Mouse (Mus musculus) hindbrain, embryonic 15.5 days (tissue): Measurements from ENCODE around the gene Frmd4a. TPM values are rescaled to one million over a fixed set of nuclear protein-coding genes. Genes with fewer than 3 reads are reported as not detected.
A peak's percentile ranks its signal among the peaks of the same experiment; 100 is the strongest.

ENCODE experiments used
- ATAC-seq: fragments of 200-750 bp; cut with Nextera tagmentation; 2 replicates; pipeline ENCODE4 v1.8.0; 2017; ENCODE audit warnings: low read depth, moderate number of reproducible peaks, moderate TSS enrichment; ENCODE audit not compliant: low FRiP score
- H3K27ac ChIP-seq: fragments of 300-500 bp; sonication (generic); replicated peaks from 2 replicates; pipeline ENCODE4 v1.5.1; 2015; ENCODE audit warnings: mild to moderate bottlenecking, inconsistent platforms
- H3K27me3 ChIP-seq: fragments of 300-500 bp; sonication (generic); 2 replicates; pipeline ENCODE4 v1.6.1; 2015; ENCODE audit warnings: control low read depth, inconsistent platforms
- H3K36me3 ChIP-seq: fragments of 300-500 bp; sonication (generic); 2 replicates; pipeline ENCODE4 v1.6.1; 2015; ENCODE audit warnings: control low read depth, inconsistent platforms
- H3K4me1 ChIP-seq: fragments of 300-500 bp; sonication (generic); replicated peaks from 2 replicates; pipeline ENCODE4 v1.6.1; 2015; ENCODE audit warnings: control low read depth, inconsistent platforms
- H3K4me2 ChIP-seq: fragments of 300-500 bp; sonication (generic); 2 replicates; pipeline ENCODE4 v1.6.1; 2015; ENCODE audit warnings: moderate library complexity, mild to moderate bottlenecking, inconsistent platforms
- H3K4me3 ChIP-seq: fragments of 300-500 bp; sonication (generic); 2 replicates; pipeline ENCODE4 v1.5.1; 2015; ENCODE audit warnings: mild to moderate bottlenecking, inconsistent platforms
- H3K9ac ChIP-seq: fragments of 300-500 bp; sonication (generic); 2 replicates; pipeline ENCODE4 v1.6.1; 2015; ENCODE audit warnings: inconsistent platforms
- H3K9me3 ChIP-seq: fragments of 300-500 bp; sonication (generic); 2 replicates; pipeline ENCODE4 v1.6.1; 2016; ENCODE audit warnings: control low read depth, inconsistent platforms
- WGBS: fragments of 180-500 bp; shearing (Covaris S2); methylation state at CpG from one replicate; pipeline ENCODE4 v1.1.7; 2015; 5-methylcytosine and 5-hydroxymethylcytosine counted together
- polyA plus RNA-seq: library from polyadenylated mRNA; unstranded; fragments of >200 nt; fragmentation: Nextera tagmentation; extraction: Ambion mirVana; gene quantifications from 2 replicates; pipeline ENCODE4 v1.2.1, GENCODE M21; 2015

Gene Frmd4a
- polyA plus RNA-seq, 1 experiment from 2014 or later, result 56.1 TPM

DNA sequence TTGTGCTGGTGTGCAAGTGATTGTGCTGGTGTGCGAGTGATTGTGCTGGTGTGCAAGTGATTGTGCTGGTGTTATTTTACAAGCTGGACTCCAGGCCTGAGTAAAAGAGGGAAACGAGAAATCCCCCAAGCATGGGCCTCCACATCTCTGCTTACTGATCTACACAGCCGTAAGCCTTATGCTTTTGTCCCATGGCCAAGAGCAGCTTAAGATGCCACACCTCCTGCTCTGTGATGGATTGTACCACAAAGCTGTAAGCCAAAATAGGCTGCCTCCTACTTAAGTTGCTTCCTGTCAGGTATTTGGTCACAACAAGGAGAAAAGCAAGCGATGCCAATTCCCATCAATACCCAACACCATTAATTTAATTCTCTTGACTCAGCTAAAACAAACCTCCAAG lies 126.9 kb downstream of the Frmd4a start:
- H3K4me2 ChIP-seq, result no peak overlapping the region
- no peaks in the 10 kb centered on the region for H3K27me3 ChIP-seq
- peaks cover 10% of the 10 kb centered on the region for H3K4me1 ChIP-seq
- no peak for ATAC-seq
- WGBS, result 89% methylated on average over 4 of the region's 4 CpGs
- H3K9me3 ChIP-seq, result no peaks in the 10 kb centered on the region
- H3K36me3 ChIP-seq, result no peaks in the 10 kb centered on the region
- no peak overlapping the region for H3K9ac ChIP-seq
- H3K27ac ChIP-seq, result no peak overlapping the region
- H3K4me3 ChIP-seq, result no peak overlapping the region

DNA sequence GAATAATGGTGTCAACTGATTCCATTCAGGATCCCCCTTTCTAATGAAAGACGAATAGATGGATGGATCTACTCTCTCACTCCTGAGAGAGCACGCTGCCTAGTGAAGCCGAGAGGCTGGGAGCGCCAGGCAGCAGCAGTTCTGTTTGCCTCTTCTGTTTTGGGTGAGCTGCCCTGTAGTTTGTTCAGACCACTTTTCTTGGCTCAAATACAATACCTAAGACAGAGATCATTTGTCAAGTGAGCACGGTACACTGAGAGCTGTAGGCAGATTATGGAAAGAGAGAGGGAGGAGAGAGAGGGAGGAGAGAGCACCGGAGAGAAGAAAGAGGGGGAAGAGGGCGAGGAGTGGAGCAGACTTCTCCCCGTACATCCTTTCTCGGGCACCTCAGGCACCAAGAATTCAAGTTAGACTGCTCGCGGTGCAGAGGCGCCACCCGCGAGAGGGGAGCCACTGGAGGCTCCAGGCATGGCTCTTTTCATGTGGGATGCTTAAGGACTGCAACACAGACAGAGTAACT lies 135.1 kb downstream of the Frmd4a start:
- Histone ChIP-seq H3K9ac (peak overlapping the region; percentile 64), H3K9me3 (no peaks in the 10 kb centered on the region), H3K27me3 (no peaks in the 10 kb centered on the region), H3K27ac (peak overlapping the region; percentile 91), H3K4me1 (peaks cover 40% of the 10 kb centered on the region), H3K4me3 (peak overlapping the region; percentile 51), H3K36me3 (no peaks in the 10 kb centered on the region), H3K4me2 (peak overlapping the region; percentile 73)
- peak; percentile 63 for ATAC-seq
- WGBS, result 1% methylated on average over 14 of the region's 14 CpGs

DNA sequence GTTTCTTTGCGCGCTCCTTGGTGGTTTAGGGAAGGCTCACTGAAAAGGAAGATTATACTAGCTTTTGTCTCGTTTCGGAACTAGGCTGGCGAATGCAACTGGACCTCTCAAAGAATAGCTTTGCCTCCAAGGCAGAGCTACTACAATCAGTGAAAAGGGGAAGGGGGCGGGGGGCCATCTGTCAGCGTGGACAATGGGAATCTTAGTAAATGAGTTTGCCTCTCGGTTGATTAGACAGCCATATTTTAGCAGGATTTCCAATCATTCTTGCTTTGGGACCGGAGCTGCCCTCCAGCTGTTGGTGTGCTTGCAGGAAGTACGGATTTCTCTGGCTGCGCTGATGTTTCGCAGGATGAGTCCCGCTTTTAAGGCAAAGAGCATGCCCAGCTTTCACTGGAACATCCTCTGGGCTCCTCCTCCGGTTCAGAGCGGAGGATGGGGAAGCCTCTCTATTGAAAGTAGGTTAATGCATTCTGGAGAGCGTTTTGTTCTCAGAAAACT lies 135.7 kb downstream of the Frmd4a start:
- ATAC-seq, result peak; percentile 65

DNA sequence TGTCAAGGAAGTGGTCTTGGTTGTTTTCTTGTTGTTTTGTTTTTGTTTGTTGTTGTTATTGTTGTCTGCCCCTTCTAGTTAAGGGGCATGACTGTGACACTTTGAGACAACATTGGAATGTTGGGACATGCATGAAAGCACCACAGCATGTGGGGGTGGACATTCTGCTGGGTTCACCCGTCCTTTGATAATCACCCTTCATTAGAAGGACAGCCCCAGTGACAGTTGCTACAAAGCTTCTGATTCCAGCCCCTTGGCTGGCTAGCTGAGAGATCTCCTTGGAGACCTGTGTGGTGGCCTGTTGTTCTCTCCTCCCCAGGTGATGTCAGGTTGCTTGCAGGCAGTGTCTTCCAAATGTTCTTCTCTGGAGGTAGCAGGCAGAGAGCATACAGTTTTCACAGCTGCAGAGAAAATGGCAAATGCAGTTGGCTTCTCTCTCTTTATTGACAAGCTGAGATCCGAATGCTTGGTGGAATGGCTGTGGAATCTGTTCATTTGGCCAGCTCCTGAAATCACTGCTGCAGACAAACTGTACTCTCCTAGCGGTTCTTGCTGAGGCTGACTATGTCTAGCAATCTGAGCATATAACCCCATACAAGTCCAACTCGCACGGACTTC lies 136.6 kb downstream of the Frmd4a start:
- Histone ChIP-seq H3K27me3 (no peaks in the 10 kb centered on the region), H3K36me3 (no peaks in the 10 kb centered on the region), H3K9me3 (no peaks in the 10 kb centered on the region), H3K9ac (peak overlapping the region; percentile 64), H3K4me2 (peak overlapping the region; percentile 73), H3K4me3 (peak overlapping the region; percentile 51), H3K4me1 (peaks cover 43% of the 10 kb centered on the region), H3K27ac (peak overlapping the region; percentile 91)
- 24% methylated on average over 5 of the region's 5 CpGs for WGBS
- ATAC-seq, result no peak

More for the DNA sequence above, 135.7 kb downstream of the Frmd4a start:
- H3K9ac ChIP-seq, result peak overlapping the region; percentile 64
- H3K4me3 ChIP-seq, result peak overlapping the region; percentile 51
- 0% methylated on average over 16 of the region's 16 CpGs for WGBS
- no peaks in the 10 kb centered on the region for H3K36me3 ChIP-seq
- no peaks in the 10 kb centered on the region for H3K9me3 ChIP-seq
- no peaks in the 10 kb centered on the region for H3K27me3 ChIP-seq
- H3K4me1 ChIP-seq, result peaks cover 43% of the 10 kb centered on the region
- H3K27ac ChIP-seq, result peak overlapping the region; percentile 91
- peak overlapping the region; percentile 73 for H3K4me2 ChIP-seq

DNA sequence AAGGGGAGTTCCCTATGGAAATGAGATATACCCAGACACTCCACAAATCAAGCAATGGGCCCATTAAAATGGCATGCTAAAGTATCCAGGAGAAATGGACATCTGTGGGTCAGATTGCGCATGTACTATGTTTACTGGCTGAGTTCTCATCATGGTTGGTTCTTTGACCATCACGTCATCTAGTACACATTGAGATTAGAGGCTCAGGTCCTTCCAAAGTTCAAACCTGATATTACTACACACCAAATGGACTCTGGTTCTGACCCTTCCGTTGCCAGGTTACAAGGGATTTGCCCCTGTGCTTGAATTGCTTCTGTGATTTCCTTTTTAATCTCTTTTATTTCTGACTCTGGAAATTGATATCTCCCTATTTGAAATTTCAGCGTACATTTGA lies 137.1 kb downstream of the Frmd4a start:
- Histone ChIP-seq H3K4me2 (peak overlapping the region; percentile 73), H3K36me3 (no peaks in the 10 kb centered on the region), H3K27me3 (no peaks in the 10 kb centered on the region), H3K9me3 (no peaks in the 10 kb centered on the region), H3K4me3 (peak overlapping the region; percentile 51), H3K9ac (peak overlapping the region; percentile 64), H3K4me1 (peaks cover 43% of the 10 kb centered on the region), H3K27ac (peak overlapping the region; percentile 91)
- ATAC-seq, result no peak
- 61% methylated on average over 4 of the region's 4 CpGs for WGBS

DNA sequence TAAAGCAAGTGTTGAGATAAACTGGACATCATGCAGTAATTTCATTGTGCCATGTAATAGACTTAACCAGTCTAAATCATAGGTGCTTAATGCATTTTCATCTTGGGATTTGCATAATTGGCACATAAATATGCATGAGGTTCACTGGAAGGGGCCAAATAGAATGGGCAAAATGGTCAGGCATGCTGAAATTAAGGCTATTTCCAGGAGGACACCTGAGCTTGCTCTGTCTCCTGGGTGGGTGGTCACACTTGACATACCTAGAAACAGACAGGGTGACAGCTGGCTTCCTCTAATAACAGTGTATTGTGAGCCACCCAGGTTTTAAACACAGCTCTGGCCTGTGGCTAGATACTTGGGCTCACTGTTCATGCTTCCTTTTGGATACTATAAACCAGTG lies 137.9 kb downstream of the Frmd4a start:
- Histone ChIP-seq H3K4me3 (peak overlapping the region; percentile 51; the same call in 1 of the 2 replicates), H3K4me1 (peaks cover 43% of the 10 kb centered on the region), H3K36me3 (no peaks in the 10 kb centered on the region), H3K4me2 (peak overlapping the region; percentile 73), H3K27ac (no peak overlapping the region), H3K9ac (no peak overlapping the region), H3K9me3 (no peaks in the 10 kb centered on the region), H3K27me3 (no peaks in the 10 kb centered on the region)
- no peak for ATAC-seq

DNA sequence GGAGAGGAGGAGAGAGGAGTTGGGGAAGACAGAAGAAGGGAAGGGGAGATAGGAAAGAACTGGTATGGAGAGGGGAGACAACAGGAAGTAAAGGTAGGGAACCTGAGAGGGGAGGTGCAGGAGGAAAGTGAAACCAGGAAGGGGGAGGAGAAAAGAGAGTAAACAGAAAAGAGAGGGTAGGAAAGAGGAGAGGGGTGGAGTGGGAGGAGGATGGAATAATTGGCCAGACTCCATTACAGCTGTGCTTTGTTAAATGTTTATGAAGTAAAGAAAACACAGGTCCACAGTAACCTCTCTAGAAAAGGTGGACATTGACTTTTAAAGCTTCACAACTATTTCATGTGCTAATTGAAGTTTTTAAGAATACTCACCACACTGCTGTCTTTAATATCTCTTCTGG lies 139.0 kb downstream of the Frmd4a start:
- H3K27me3 ChIP-seq, result no peaks in the 10 kb centered on the region
- peak overlapping the region; percentile 14; the same call in 1 of the 2 replicates for H3K4me2 ChIP-seq
- no peak overlapping the region for H3K9ac ChIP-seq
- peaks cover 43% of the 10 kb centered on the region for H3K4me1 ChIP-seq
- H3K9me3 ChIP-seq, result no peaks in the 10 kb centered on the region
- no peak overlapping the region for H3K27ac ChIP-seq
- H3K4me3 ChIP-seq, result no peak overlapping the region
- no peaks in the 10 kb centered on the region for H3K36me3 ChIP-seq
- ATAC-seq, result no peak

DNA sequence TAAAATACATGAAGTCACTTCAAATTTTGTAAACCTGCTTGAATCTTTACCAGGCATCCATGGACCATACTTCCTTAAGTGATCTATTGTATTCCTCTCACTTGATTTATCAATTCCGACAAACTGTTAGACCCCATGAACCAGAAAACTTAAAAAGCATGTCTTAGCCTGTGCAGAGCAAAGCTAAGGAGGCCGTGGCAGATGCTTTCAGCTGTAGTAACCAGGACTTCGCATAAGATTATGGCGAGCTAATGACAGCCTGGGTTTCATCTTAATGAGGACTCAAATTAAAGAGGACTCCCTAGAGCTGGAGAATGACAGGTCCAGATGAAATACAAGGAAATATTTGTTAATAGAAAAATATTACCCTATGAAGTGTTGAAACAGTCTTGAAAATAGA lies 139.9 kb downstream of the Frmd4a start:
- no peak overlapping the region for H3K4me2 ChIP-seq
- H3K4me3 ChIP-seq, result no peak overlapping the region
- no peaks in the 10 kb centered on the region for H3K36me3 ChIP-seq
- H3K9ac ChIP-seq, result no peak overlapping the region
- no peaks in the 10 kb centered on the region for H3K27me3 ChIP-seq
- 46% methylated on average over 4 of the region's 4 CpGs for WGBS
- no peak overlapping the region for H3K27ac ChIP-seq
- no peak for ATAC-seq
- H3K9me3 ChIP-seq, result no peaks in the 10 kb centered on the region
- peaks cover 40% of the 10 kb centered on the region for H3K4me1 ChIP-seq

DNA sequence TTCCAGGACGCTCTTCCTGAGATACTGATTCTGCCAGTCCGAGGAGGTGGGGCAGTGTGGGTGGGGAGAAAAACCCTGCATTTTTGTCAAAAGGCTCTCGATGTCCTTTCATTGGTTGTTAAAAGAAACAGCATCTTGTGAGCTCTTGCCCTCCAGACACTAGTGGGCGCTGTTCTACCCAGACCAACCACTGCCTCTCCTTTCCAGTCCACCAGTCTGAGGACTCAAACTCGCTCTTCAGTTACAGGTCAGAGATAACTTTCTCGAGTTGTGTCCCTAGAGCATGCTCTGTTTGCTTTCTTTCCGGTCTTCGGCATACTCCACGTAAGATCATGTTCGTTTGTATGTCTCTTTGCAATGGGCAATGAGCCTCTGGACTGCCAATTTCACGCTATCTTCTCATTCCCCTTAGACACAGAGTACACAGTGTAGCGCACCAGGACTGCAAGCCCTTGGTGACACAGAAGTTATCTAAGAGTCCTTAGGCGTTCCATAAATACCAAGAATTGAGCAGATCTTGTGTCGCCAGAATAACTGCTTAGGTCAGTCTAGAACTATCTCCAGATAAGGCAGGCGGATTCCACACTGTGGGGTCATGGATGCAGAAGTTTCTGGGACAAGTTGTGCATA lies 142.2 kb downstream of the Frmd4a start:
- Histone ChIP-seq H3K9me3 (no peaks in the 10 kb centered on the region), H3K4me1 (peaks cover 28% of the 10 kb centered on the region), H3K27me3 (no peaks in the 10 kb centered on the region), H3K4me3 (no peak overlapping the region), H3K4me2 (no peak overlapping the region), H3K36me3 (no peaks in the 10 kb centered on the region), H3K9ac (no peak overlapping the region), H3K27ac (no peak overlapping the region)
- WGBS, result 84% methylated on average over 15 of the region's 15 CpGs
- no peak for ATAC-seq

DNA sequence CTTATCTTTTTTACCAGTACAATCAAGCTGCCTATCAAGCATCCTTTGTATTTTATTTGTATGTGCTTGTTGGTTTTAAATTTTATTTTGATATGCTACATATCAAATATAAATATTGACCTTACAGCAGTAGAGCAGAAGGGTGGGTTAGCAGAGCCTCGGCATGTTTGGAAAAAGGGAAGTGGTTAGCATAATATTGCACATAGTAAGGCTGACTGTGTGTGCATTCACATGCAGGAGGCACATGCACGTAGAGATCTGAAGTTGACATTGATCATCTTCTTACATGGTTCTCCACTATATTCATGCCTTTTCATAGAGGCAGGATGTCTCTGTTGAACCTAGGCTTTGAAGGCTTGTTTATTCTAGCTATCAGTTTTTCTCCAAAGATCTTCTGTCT lies 148.7 kb downstream of the Frmd4a start:
- Histone ChIP-seq H3K27me3 (no peaks in the 10 kb centered on the region), H3K9me3 (no peaks in the 10 kb centered on the region), H3K27ac (no peak overlapping the region), H3K9ac (no peak overlapping the region), H3K4me2 (no peak overlapping the region), H3K4me1 (peaks cover 26% of the 10 kb centered on the region), H3K36me3 (no peaks in the 10 kb centered on the region; the same call in 1 of the 2 replicates), H3K4me3 (no peak overlapping the region)
- ATAC-seq, result no peak
- WGBS, result 84% methylated on average over 2 of the region's 2 CpGs

DNA sequence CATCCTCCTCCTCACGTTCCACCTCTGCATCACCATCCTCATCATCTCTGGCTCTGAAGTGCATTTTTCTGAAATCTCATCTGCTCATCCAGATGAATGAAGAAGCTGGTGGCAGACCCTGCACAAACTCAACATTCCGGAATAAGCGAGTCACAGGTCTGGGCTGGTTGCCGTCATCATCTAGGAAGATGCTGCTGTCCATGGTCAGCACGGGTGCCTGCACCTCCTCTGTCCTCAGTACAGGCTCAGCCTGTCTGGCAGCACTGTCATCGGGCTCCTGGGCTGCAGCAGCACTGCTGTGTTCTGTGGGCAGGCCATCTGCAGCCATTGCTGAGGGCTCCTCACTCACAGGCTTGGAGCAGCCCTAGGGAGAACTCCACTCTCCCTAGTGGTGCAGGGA lies 149.6 kb downstream of the Frmd4a start:
- ATAC-seq, result no peak
- no peak overlapping the region for H3K9ac ChIP-seq
- no peaks in the 10 kb centered on the region for H3K9me3 ChIP-seq
- no peak overlapping the region for H3K4me2 ChIP-seq
- H3K36me3 ChIP-seq, result no peaks in the 10 kb centered on the region; the same call in 1 of the 2 replicates
- no peak overlapping the region for H3K27ac ChIP-seq
- no peaks in the 10 kb centered on the region for H3K27me3 ChIP-seq
- no peak overlapping the region for H3K4me3 ChIP-seq
- peaks cover 26% of the 10 kb centered on the region for H3K4me1 ChIP-seq
- WGBS, result 93% methylated on average over 6 of the region's 6 CpGs

DNA sequence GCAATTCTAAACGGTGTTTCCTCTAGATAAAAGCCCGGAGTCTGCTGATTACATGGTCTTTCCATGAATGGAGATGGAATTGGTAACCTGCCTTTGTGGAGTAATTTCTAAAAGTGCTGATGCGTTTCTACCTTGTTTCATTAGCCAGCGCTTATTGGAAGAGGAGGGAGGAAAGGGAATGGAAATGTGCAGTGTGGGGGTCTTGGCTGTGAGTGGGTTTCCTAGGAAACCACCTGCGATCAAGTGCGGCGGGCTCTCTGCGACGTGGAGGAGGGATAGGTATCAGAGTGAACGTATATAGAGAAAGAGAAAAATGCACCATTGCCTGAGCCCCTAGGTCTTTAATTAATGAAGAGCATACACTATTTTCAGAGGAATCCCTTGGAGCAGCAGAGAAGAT lies 152.2 kb downstream of the Frmd4a start:
- peak; percentile 90 for ATAC-seq
- H3K9me3 ChIP-seq, result no peaks in the 10 kb centered on the region
- peak overlapping the region; percentile 34 for H3K4me2 ChIP-seq
- peaks cover 24% of the 10 kb centered on the region for H3K4me1 ChIP-seq
- no peaks in the 10 kb centered on the region for H3K27me3 ChIP-seq
- 23% methylated on average over 10 of the region's 10 CpGs for WGBS
- no peak overlapping the region for H3K4me3 ChIP-seq
- no peaks in the 10 kb centered on the region; the same call in 1 of the 2 replicates for H3K36me3 ChIP-seq
- H3K9ac ChIP-seq, result no peak overlapping the region
- H3K27ac ChIP-seq, result peak overlapping the region; percentile 77
